Mouse (Mus musculus) limb, embryonic 10.5 days (tissue): ENCODE data around the gene Shc2. TPM values are rescaled to one million over a fixed set of nuclear protein-coding genes. Genes with fewer than 3 reads are reported as not detected.
A peak's percentile ranks its signal among the peaks of the same experiment; 100 is the strongest.

Experiments
- DNase-seq: peaks from one replicate; pipeline ENCODE4 v3.0.0-alpha.2; 2017; ENCODE audit warnings: low spot score
- H3K27ac ChIP-seq: fragments of 300-500 bp; sonication (generic); 2 replicates; pipeline ENCODE4 v1.5.1; 2016; ENCODE audit warnings: mild to moderate bottlenecking
- H3K27me3 ChIP-seq: fragments of 300-500 bp; sonication (generic); 2 replicates; pipeline ENCODE4 v1.6.1; 2016; ENCODE audit warnings: low read depth, mild to moderate bottlenecking; ENCODE audit not compliant: poor library complexity, severe bottlenecking
- H3K36me3 ChIP-seq: fragments of 300-500 bp; sonication (generic); 2 replicates; pipeline ENCODE4 v1.6.1; 2016; ENCODE audit warnings: mild to moderate bottlenecking, moderate library complexity
- H3K4me1 ChIP-seq: fragments of 300-500 bp; sonication (generic); 2 replicates; pipeline ENCODE4 v1.6.1; 2016
- H3K4me3 ChIP-seq: fragments of 300-500 bp; sonication (generic); 2 replicates; pipeline ENCODE4 v1.5.1; 2016; ENCODE audit warnings: mild to moderate bottlenecking, moderate library complexity
- H3K9me3 ChIP-seq: fragments of 300-500 bp; sonication (generic); replicated peaks from 2 replicates; pipeline ENCODE4 v1.6.1; 2016; ENCODE audit warnings: mild to moderate bottlenecking
- WGBS: fragments of 180-500 bp; shearing (Covaris S2); methylation state at CpG from one replicate; pipeline ENCODE4 v1.1.7; 2016; 5-methylcytosine and 5-hydroxymethylcytosine counted together
- polyA plus RNA-seq: library from polyadenylated mRNA; unstranded; fragments of >200 nt; fragmentation: Nextera tagmentation; extraction: Ambion mirVana; gene quantifications from 2 replicates; pipeline ENCODE4 v1.2.1, GENCODE M21; 2016

The Shc2 gene
- polyA plus RNA-seq, result 7.8 and 8.6 TPM in 2 replicates

DNA sequence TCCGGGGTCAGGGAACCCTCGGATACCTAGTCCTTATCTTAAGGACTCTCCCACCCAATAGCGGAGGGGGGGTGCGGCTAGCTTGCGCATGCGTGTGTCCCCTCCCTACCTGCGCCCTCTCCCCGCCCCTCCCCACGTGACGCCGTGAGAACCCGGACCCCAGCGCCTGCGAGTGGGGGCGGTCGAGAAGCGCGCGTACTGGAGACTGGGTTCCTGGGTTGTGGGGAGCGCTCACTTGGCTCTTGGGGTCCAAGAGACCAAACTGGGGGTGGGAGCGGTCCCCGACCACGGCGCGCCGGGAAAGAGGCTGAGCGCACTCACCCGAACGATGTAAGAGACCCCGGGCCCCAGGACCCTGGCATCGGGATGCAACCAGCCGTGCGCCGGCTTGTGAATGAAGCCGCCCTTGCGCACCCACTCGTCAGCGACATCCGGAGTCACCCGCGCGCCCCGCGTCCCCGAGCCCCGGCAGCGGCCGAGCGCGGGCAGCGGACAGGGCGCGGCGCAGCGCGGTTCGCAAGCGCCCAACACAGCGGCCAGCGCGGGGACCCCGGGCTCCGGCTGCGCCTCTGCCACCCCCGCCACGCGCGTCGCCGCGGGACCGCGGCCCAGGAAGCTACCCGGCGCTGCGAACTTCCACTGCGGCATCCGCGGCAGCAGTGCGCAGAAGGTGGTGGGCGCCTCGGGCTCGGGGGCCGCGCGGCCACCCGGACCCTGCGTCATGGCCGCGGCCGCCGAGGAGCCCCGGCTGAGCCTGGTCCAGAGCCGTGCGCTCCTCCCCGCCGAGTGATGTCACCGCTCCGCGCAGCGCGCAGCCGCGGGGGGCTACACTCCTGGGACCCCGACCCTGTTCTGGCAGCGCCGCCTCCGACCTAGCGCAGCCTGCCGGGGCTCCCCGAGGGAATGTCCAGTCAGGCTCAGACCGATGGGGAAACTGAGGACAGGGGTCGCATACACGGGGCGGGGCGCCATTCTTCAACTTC is at the start of gene Shc2:
Gene Shc2 (minus strand): TSS at position 791 of the 983 bp plus-strand sequence.
- under 1% methylated on average over 115 of the region's 116 CpGs for WGBS
- H3K27ac ChIP-seq, result peak within 1 kb of the TSS; percentile 85

DNA sequence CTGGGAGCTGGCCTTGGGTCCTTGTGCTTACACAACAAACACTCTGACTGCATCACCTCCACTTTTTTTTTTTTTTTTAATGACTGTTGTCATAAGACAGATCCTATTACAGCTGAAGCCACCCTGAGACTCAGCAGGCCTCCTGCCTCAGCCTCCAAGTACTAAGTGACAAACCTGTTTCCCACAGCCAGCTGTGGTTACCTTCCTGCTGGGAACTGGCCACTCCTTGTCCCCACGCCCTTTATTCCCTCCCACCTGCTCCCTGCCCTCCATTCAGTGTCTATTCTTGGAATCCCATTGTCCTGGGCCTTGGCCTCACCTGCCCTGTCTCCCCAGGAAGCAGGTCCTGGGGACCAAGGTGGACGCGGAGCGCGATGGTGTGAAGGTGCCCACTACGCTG is 49.8 kb upstream of the Shc2 start:
- 91% methylated on average over 6 of the region's 6 CpGs for WGBS

More for the DNA sequence above, at the start of gene Shc2:
- Histone ChIP-seq H3K36me3 (no peaks in the 10 kb centered on the region), H3K27me3 (peaks cover 43% of the 10 kb centered on the region), H3K4me1 (peaks cover 35% of the 10 kb centered on the region), H3K9me3 (no peaks in the 10 kb centered on the region), H3K4me3 (peak within 1 kb of the TSS; percentile 83)
- DNase-seq, result peak; percentile 84

DNA sequence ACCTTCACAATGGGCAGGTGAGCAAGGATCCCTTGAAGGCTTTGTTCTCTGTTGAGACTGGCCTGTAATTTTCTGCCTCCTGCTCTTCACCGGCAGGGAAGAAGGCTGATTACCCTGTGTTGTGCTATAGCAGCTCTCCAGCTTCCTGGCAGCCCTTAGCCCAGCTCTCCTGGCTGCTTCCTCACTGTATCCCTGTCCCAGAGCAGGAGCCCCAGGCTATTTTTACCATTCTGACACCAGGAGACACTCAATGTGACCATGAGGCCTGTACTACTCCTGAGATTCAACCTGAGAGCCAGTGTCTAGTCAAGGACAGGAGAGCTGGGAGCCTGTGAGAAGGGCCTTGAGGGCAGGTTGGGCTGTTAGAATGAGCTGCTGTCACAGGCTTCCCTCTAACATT is 49.0 kb upstream of the Shc2 start:
- no peak for DNase-seq
- Histone ChIP-seq H3K27ac (no peak overlapping the region), H3K27me3 (no peaks in the 10 kb centered on the region), H3K9me3 (no peaks in the 10 kb centered on the region), H3K36me3 (peaks cover 64% of the 10 kb centered on the region), H3K4me1 (peaks cover 17% of the 10 kb centered on the region), H3K4me3 (no peak overlapping the region)
- WGBS, result 89% methylated on average over 1 of the region's 1 CpGs

More for the DNA sequence above, 49.8 kb upstream of the Shc2 start:
- Histone ChIP-seq H3K27me3 (no peaks in the 10 kb centered on the region), H3K9me3 (no peaks in the 10 kb centered on the region), H3K36me3 (peaks cover 66% of the 10 kb centered on the region), H3K4me3 (no peak overlapping the region), H3K27ac (no peak overlapping the region), H3K4me1 (peaks cover 17% of the 10 kb centered on the region)
- no peak for DNase-seq

DNA sequence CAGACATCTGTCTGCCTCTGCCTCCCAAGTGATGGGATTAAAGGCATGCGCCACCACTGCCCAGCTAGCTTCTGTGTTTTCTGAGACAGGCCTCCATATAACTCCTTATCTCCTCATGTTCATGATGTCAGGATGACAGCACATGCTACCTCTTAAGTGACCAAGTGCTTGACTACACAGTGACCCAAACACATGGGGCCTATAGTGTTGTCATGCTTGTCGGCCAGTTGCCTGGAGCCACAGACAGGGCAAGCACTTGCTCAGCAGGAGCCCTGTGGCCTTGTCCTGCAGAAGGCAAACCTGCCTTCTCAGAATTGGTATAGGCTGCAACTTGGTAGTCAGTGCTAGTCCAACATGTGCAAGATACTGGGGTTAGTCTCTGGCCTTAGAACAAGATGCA is 48.5 kb upstream of the Shc2 start:
- Histone ChIP-seq H3K36me3 (peaks cover 64% of the 10 kb centered on the region), H3K27ac (no peak overlapping the region), H3K27me3 (no peaks in the 10 kb centered on the region), H3K4me1 (peaks cover 18% of the 10 kb centered on the region), H3K9me3 (no peaks in the 10 kb centered on the region), H3K4me3 (no peak overlapping the region)
- 90% methylated on average over 2 of the region's 2 CpGs for WGBS
- no peak for DNase-seq

DNA sequence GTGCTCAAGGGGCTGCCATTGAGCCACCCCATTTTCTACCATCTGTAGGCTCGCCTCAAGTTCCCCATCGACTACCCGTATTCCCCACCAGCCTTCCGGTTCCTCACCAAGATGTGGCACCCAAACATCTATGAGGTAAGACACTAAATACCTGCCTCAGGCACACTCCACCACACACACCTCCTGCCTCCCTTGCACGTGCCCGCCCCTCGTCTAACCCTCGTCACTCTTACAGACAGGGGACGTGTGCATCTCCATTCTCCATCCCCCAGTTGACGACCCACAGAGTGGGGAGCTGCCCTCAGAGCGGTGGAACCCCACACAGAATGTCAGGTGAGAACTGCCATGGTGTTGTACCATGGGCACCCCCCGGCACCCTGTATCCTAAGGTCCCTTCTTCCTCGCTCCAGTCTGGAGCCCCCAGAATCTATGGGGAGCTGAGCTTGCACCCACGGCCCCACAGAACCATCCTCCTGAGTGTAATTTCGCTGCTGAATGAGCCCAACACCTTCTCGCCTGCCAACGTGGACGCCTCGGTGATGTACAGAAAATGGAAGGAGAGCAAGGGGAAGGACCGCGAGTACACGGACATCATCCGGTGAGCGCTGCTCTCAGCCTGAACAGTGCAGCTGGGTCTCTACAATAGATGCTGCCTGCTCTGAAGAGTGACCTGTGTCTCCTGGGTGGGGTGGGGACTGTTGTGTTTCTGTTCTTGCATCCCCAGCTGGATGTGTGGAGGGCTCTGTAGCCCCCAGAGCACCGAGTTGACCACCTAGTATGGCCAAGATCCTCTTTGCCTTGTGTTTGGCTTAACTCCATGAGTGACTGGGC is 47.3 kb upstream of the Shc2 start:
- Histone ChIP-seq H3K4me3 (no peak overlapping the region), H3K27me3 (no peaks in the 10 kb centered on the region), H3K4me1 (peaks cover 25% of the 10 kb centered on the region), H3K9me3 (no peaks in the 10 kb centered on the region), H3K27ac (no peak overlapping the region), H3K36me3 (peaks cover 63% of the 10 kb centered on the region)
- no peak for DNase-seq
- WGBS, result 96% methylated on average over 25 of the region's 25 CpGs

DNA sequence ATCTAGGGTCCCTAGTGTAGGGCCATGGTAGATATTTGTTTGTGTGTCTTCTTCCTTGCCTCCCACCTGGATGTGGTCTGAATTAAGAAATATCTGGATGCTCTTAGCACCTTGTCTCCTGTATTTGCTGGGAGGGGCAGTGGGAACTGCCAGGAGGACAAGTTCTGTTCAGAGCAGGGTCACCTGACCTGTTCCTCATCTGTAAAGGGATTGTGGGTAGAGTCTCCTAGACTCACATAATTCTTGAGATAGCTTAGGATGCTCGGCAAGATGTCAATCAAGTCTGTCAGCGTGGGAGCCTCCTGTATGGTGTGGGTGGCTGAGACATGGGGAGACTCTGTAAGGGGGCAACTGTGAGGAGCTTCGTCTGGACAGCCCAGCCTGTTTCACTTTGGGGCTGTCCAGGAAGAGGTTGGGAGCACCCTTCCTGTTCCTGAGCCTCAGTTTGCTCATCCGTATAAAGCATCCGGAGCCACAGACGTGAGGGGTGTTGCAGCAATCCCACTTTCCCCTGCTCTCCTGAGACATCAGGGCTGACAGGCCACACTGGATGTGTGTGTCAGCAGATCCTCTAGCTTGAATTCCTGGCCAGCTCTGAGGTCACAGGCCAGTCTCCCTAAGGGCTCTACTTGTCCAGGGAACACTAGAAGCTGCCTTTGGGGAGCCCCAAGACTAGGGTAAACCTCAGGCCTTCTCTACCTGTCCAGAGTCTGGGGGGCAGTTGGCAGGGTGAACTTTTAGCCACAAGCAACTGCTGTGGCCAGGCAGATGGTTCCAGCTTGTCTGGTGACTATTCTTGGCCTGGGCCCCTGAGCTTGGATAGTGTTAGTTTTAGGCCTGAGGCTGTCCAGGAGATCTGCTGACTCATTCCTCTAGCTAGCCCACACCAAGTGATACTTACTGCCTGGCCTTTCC is 46.3 kb upstream of the Shc2 start:
- WGBS, result 90% methylated on average over 6 of the region's 6 CpGs
- Histone ChIP-seq H3K9me3 (no peaks in the 10 kb centered on the region), H3K27me3 (no peaks in the 10 kb centered on the region), H3K36me3 (peaks cover 53% of the 10 kb centered on the region), H3K27ac (peak overlapping the region; percentile 89; the same call in 1 of the 2 replicates), H3K4me1 (peaks cover 25% of the 10 kb centered on the region), H3K4me3 (peak overlapping the region; percentile 89)
- no peak for DNase-seq

DNA sequence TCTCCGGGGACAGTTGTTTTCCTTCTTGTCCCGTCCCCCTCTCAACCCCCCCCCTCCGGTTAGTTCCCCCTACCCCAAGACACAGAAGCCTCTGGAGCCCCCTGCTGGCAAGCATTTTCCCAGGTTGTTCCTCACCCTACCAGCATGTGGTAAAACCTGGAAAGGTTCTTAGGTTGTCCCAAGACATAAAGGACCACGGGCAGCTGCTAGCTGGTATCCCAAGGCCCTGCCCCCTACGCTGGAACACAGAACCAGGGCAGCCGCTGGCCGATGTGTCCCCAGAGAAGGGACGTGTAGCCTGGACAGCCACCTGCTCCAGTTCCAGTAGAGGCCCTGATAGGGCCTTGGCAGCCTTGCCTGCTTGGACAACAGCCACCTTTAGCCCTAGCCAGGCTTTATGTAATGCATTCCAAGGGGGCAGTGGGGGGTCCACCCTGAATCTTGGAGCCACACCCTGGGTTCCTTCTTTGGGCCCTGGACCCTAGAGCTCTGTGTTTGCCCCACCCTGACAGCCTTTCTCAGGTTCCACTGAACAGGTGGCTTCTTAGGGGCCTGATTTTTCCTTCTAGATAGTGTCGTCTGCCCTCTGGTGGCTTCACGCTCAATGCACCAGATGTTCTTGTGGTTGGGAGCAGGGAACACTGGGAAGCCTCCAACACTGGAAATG is 45.3 kb upstream of the Shc2 start:
- H3K27ac ChIP-seq, result peak overlapping the region; percentile 89
- H3K9me3 ChIP-seq, result no peaks in the 10 kb centered on the region
- H3K4me3 ChIP-seq, result peak overlapping the region; percentile 89
- DNase-seq, result peak; percentile 70
- no peaks in the 10 kb centered on the region for H3K27me3 ChIP-seq
- H3K36me3 ChIP-seq, result peaks cover 44% of the 10 kb centered on the region
- WGBS, result 6% methylated on average over 10 of the region's 10 CpGs
- H3K4me1 ChIP-seq, result peaks cover 25% of the 10 kb centered on the region

DNA sequence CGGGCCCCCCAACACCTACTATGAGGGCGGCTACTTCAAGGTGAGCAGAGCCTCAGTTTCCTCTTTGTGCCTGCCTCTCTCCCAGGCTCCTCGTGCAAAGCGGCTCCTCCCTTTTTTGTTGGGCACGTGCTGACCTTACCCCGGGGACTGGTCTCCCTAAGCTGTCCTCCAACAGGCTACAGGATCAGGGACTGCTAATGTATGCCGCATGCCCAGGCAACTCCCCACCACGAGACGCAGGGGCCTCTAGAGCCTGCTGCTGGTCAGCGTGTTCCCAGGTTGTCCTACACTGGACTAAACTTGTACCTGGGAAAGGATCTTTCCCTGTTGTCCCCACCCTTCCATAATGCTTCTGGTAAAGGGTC is 44.8 kb upstream of the Shc2 start:
- peak overlapping the region; percentile 89 for H3K4me3 ChIP-seq
- peaks cover 25% of the 10 kb centered on the region for H3K4me1 ChIP-seq
- 0% methylated on average over 10 of the region's 10 CpGs for WGBS
- DNase-seq, result peak; percentile 54
- H3K9me3 ChIP-seq, result no peaks in the 10 kb centered on the region
- peaks cover 39% of the 10 kb centered on the region for H3K36me3 ChIP-seq
- H3K27me3 ChIP-seq, result no peaks in the 10 kb centered on the region
- peak overlapping the region; percentile 89 for H3K27ac ChIP-seq

DNA sequence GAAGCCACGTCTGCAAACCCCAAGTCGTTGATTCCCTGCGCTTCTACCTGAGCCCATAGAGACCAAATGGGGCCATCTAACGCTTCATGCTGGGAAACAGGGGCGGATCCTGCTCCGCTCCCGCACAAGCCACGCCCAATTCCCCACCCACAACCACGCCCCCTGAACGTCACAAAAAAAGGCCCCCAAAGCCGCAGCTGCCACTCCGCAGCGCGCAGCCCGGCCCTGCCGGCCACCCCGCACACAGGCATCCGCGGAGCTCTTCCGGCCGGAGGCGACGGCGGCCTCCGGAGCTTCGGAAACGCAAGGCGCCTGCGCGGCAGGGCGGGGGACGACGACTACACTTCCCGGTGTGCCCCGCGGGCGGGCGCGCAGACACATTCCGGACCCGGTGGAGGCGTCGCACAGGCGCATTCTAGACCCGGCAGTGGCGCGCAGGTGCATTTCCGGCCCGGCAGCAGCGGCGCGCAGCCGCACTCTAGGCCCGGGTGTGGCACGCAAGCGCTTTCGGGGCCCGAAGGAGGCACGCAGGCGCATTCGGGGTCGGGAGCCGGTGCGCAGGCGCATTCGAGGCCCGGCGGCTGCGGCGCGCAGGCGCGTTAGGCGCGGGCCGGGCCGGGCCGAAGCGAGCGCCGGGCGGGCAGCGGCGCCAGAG is 44.0 kb upstream of the Shc2 start, which contains the start of gene Cdc34:
Gene Cdc34 (plus strand): TSS at position 605 of the 655 bp plus-strand sequence.
- peak; percentile 99 for DNase-seq

DNA sequence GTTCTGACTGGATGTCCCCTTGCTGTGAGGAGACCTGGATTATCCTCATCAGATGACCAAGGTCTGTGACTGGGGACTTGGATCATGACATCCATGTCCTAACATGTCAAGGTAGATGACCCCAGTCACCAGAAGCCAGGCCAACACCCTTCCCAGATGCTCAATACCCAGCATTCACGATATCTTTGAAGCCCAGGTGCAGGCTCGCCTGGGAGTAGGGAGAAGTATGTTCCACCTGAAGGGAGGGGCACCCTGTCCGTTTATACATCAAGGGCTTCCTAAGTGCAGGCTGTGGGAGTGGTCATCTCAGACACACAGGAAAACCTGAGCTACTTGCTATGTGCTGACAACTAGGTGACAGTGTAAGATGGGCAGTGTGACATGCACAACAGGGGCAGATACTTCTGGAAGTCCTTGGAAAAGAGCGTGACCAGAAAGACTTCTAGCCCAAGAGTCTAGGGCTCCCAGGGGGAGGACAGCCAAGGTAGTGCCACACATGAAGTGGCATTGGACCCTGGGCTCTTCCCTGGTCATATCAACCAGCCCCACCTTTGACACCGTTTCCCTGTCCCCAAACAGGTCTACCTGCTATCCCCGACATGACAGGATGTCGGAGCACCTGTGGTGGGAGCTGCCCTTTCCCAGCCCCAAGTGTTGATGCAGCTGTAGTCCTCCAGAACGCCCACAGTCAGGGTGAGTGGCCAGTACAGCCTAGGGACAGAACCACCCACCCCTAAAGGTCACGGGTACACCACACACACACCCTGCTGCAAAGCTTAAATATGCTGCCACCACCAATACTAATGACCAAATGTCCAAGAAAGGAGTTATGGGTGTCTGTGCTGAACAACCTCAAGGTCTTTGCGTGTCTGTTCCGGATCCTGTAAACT is 43.1 kb upstream of the Shc2 start:
- no peaks in the 10 kb centered on the region for H3K9me3 ChIP-seq
- no peaks in the 10 kb centered on the region for H3K27me3 ChIP-seq
- DNase-seq, result no peak
- peaks cover 26% of the 10 kb centered on the region for H3K36me3 ChIP-seq
- H3K4me3 ChIP-seq, result peak overlapping the region; percentile 89
- peak overlapping the region; percentile 89 for H3K27ac ChIP-seq
- 40% methylated on average over 11 of the region's 11 CpGs for WGBS
- peaks cover 25% of the 10 kb centered on the region for H3K4me1 ChIP-seq

More for the DNA sequence above, 44.0 kb upstream of the Shc2 start, which contains the start of gene Cdc34:
- Histone ChIP-seq H3K36me3 (peaks cover 30% of the 10 kb centered on the region), H3K4me3 (peak within 1 kb of the TSS; percentile 89), H3K9me3 (no peaks in the 10 kb centered on the region), H3K4me1 (peaks cover 25% of the 10 kb centered on the region), H3K27ac (peak within 1 kb of the TSS; percentile 89), H3K27me3 (no peaks in the 10 kb centered on the region)
- WGBS, result under 1% methylated on average over 83 of the region's 84 CpGs
